Mouse (Mus musculus) kidney, adult 2 months (tissue): ENCODE measurements at regions not wholly inside any gene's neighbourhood (a gene's known extent, or its start where the extent isn't known, plus 50 kb on each side); places are given as distances from the start of the nearest gene placed in this dataset.

Source experiments
- DNase-seq: peaks from one replicate; pipeline ENCODE4 v3.0.0; 2021
- H3K27ac ChIP-seq: fragments of 200-500 bp; 2 replicates; pipeline ENCODE4 v1.5.1; 2012; ENCODE audit warnings: low read depth, low read length, control low read depth, inconsistent platforms; ENCODE audit not compliant: insufficient read depth
- H3K27me3 ChIP-seq: fragments of 200-500 bp; replicated peaks from 2 replicates; pipeline ENCODE4 v1.6.1; 2012; ENCODE audit warnings: mild to moderate bottlenecking, moderate library complexity, low read length, inconsistent platforms; ENCODE audit not compliant: control insufficient read depth, insufficient read depth
- H3K36me3 ChIP-seq: fragments of 200-500 bp; 2 replicates; pipeline ENCODE4 v1.6.1; 2012; ENCODE audit warnings: mild to moderate bottlenecking, moderate library complexity, low read length, inconsistent platforms; ENCODE audit not compliant: control insufficient read depth, insufficient read depth
- H3K4me1 ChIP-seq: fragments of 200-500 bp; 2 replicates; pipeline ENCODE4 v1.6.1; 2011; ENCODE audit warnings: low read length; ENCODE audit not compliant: control insufficient read depth, insufficient read depth
- H3K4me3 ChIP-seq: fragments of 200-500 bp; 2 replicates; pipeline ENCODE4 v1.5.1; 2011; ENCODE audit warnings: mild to moderate bottlenecking, low read depth, low read length, control low read depth; ENCODE audit not compliant: insufficient read depth
- CTCF ChIP-seq: fragments of 200-500 bp; conservative IDR thresholded peaks from 2 replicates; pipeline ENCODE4 v1.5.1; 2011; ENCODE audit warnings: low read depth, mild to moderate bottlenecking, control low read depth, low read length, moderate library complexity, mixed read lengths; ENCODE audit not compliant: insufficient read depth, insufficient read length
- POLR2A ChIP-seq: fragments of 200-500 bp; IDR thresholded peaks from one replicate; pipeline ENCODE4 v1.6.1; 2011; ENCODE audit warnings: low read depth, low read length, control low read depth
- WGBS: fragments of 180-500 bp; shearing (Covaris S2); methylation state at CpG from one replicate; pipeline ENCODE4 v1.1.7; 2018; 5-methylcytosine and 5-hydroxymethylcytosine counted together

DNA sequence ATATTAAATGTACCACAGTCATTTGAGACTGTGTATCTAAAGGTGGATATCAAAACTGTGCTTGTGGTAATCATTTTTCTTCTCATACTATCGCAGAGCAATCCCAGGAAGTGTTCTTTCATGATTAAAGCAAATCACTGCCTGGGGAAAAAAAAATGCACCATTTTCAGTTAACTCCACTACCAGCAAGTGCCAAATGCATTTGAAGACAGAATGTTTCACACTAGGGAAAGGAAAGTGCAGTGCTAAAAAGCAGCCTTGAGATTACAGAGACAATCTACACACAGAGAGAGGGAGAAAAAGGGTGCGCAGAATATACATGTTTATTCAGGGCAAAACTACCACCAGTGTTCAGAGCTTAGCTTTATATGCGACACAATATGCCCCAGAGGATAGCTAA lies 291.0 kb downstream of the Dnajb9 start:
- WGBS: 46% methylated on average over 3 of the region's 3 CpGs
- Histone ChIP-seq H3K27ac (no peak overlapping the region), H3K36me3 (no peaks in the 10 kb centered on the region), H3K27me3 (no peaks in the 10 kb centered on the region), H3K4me1 (no peaks in the 10 kb centered on the region), H3K4me3 (no peak overlapping the region)
- TF ChIP-seq POLR2A: no peak
- no peak for TF ChIP-seq CTCF
- DNase-seq: no peak

DNA sequence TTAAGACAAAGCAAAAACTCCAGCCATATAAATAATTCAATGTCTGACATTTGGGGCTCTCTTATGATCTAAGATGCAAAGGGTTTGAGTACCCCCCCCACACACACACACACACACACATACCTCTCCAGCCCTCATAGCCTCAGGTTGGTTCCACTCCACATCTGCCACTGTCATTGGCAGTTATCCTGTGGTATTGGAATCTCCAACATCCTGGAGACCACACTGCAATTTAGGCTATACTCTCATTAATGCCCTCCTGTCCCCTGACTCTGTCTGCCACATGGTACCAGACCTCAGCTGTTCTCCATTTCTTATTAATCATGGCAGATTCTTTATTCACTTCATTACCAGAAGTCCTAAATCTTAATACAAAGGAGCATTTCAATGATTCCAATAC lies 293.3 kb downstream of the Dnajb9 start:
- no peak for DNase-seq
- H3K4me3 ChIP-seq: no peak overlapping the region
- H3K27ac ChIP-seq: no peak overlapping the region
- no peaks in the 10 kb centered on the region for H3K27me3 ChIP-seq
- TF ChIP-seq POLR2A: no peak
- TF ChIP-seq CTCF: no peak
- no peaks in the 10 kb centered on the region for H3K36me3 ChIP-seq
- H3K4me1 ChIP-seq: no peaks in the 10 kb centered on the region

DNA sequence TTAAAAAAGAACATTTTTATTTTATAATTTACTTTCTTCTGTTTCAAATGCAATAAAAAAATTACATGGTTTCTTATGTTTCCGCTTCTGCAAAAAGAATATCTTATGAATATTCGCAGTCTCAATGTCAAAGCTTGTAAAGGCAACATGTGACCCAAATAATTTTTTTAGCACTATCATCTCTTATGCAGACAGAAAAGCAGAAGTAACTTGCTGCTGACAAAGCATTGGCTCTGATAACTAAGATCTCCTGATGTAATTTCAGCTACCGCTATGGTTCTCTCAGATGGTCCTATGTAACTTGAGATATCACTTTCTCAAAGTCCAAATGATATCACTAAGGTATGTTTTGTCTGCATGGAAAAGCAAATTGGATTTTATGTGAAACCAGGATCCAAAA lies 310.9 kb downstream of the Dnajb9 start:
- H3K36me3 ChIP-seq: no peaks in the 10 kb centered on the region
- no peak overlapping the region for H3K4me3 ChIP-seq
- H3K27ac ChIP-seq: no peak overlapping the region
- no peak for TF ChIP-seq POLR2A
- TF ChIP-seq CTCF: no peak
- WGBS: 93% methylated on average over 3 of the region's 3 CpGs
- no peak for DNase-seq
- H3K27me3 ChIP-seq: no peaks in the 10 kb centered on the region
- no peaks in the 10 kb centered on the region for H3K4me1 ChIP-seq

GRCm38 (mm10) chr12:43885596-43885995 lies 324.5 kb downstream of the Dnajb9 start:
- 52% methylated on average over 3 of the region's 3 CpGs for WGBS
- H3K27me3 ChIP-seq: no peaks in the 10 kb centered on the region
- H3K4me3 ChIP-seq: no peak overlapping the region
- no peak for DNase-seq
- TF ChIP-seq POLR2A (no peak), CTCF (no peak)
- H3K27ac ChIP-seq: no peak overlapping the region
- no peaks in the 10 kb centered on the region for H3K4me1 ChIP-seq
- H3K36me3 ChIP-seq: no peaks in the 10 kb centered on the region

DNA sequence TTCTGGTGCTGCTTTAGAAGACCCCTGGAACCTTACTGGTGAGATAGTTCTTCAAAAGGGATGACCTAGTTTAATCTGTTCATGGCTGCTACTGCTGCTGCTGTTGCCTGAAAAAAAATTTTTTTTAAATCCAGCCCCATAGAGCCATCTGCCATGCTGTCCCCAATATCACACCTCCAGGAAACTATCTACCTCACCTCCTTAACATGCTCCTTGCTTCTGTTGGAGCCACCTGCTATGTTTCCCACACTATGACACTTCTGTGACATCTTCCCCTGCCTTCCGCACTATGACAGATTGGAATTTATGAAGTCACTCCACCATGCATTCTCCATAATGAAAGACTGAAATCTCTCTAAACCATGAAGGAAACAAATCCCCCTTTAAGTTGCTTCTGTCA lies 349.6 kb downstream of the Dnajb9 start:
- Histone ChIP-seq H3K4me3 (no peak overlapping the region), H3K36me3 (no peaks in the 10 kb centered on the region), H3K4me1 (no peaks in the 10 kb centered on the region), H3K27me3 (no peaks in the 10 kb centered on the region), H3K27ac (no peak overlapping the region)
- no peak for DNase-seq
- no peak for TF ChIP-seq CTCF
- no peak for TF ChIP-seq POLR2A
- WGBS: 90% methylated on average over 1 of the region's 1 CpGs

GRCm38 (mm10) chr12:43856370-43856769 lies 353.8 kb downstream of the Dnajb9 start:
- DNase-seq: no peak
- TF ChIP-seq POLR2A: no peak
- WGBS: 61% methylated on average over 4 of the region's 4 CpGs
- H3K27ac ChIP-seq: no peak overlapping the region
- H3K27me3 ChIP-seq: no peaks in the 10 kb centered on the region
- H3K4me1 ChIP-seq: no peaks in the 10 kb centered on the region
- H3K36me3 ChIP-seq: no peaks in the 10 kb centered on the region
- H3K4me3 ChIP-seq: no peak overlapping the region

- no peak for TF ChIP-seq POLR2A
- TF ChIP-seq CTCF: no peak
- no peak overlapping the region for H3K27ac ChIP-seq
- H3K4me1 ChIP-seq: no peaks in the 10 kb centered on the region
- no peaks in the 10 kb centered on the region for H3K36me3 ChIP-seq
- DNase-seq: no peak
- no peak overlapping the region for H3K4me3 ChIP-seq
- H3K27me3 ChIP-seq: no peaks in the 10 kb centered on the region
Measured at GRCm38 (mm10) chr12:43852246-43852645, 357.9 kb downstream of the Dnajb9 start.
